Mouse (Mus musculus) MEL (cell line): ENCODE measurements around the gene Trak1. TPM values are rescaled to one million over a fixed set of nuclear protein-coding genes. Genes with fewer than 3 reads are reported as not detected.
"Not testable (repeated sequence)": the region's sequence is repeated elsewhere in the genome, so short reads cannot be mapped to it uniquely, and the experiment has no call there.

Experiments
- DNase-seq: peaks from one replicate; pipeline ENCODE4 v3.0.0; 2011; ENCODE audit warnings: low read depth, low spot score
- H3K27ac ChIP-seq: 2 replicates; pipeline ENCODE4 v1.5.1; 2012; ENCODE audit warnings: low read depth, mild to moderate bottlenecking, control low read depth, low read length, moderate library complexity; ENCODE audit not compliant: control insufficient read depth
- H3K27me3 ChIP-seq, 2 experiments: fragments of 150-350 bp in 1 of 2; sonication (generic) in 1 of 2; 2 replicates each; pipeline ENCODE4 v1.6.1; 2012; ENCODE audit warnings: low read length in 2 of 2, mild to moderate bottlenecking in 2 of 2, improper control_type of control experiment in 1 of 2, moderate library complexity in 1 of 2; ENCODE audit not compliant: insufficient read depth in 2 of 2, control insufficient read depth in 1 of 2
- H3K36me3 ChIP-seq, 2 experiments: 2 replicates each; pipeline ENCODE4 v1.6.1; 2012 to 2014; ENCODE audit warnings: low read length in 2 of 2, improper control_type of control experiment in 1 of 2, inconsistent platforms in 1 of 2, mild to moderate bottlenecking in 1 of 2; ENCODE audit not compliant: insufficient read depth in 2 of 2, control insufficient read depth in 1 of 2
- H3K4me1 ChIP-seq, 2 experiments: fragments of 150-350 bp in 1 of 2; sonication (generic) in 1 of 2; 2 replicates each; pipeline ENCODE4 v1.6.1; 2012; ENCODE audit warnings: low read length in 2 of 2, improper control_type of control experiment in 1 of 2, mild to moderate bottlenecking in 1 of 2; ENCODE audit not compliant: insufficient read depth in 2 of 2, control insufficient read depth in 1 of 2
- H3K4me3 ChIP-seq, 2 experiments: fragments of 150-350 bp in 1 of 2; sonication (generic) in 1 of 2; 2 replicates each; pipeline ENCODE4 v1.5.1; 2012; ENCODE audit warnings: low read depth in 2 of 2, low read length in 2 of 2, mild to moderate bottlenecking in 2 of 2, moderate library complexity in 2 of 2, control low read depth in 1 of 2, improper control_type of control experiment in 1 of 2; ENCODE audit not compliant: control insufficient read depth in 1 of 2, insufficient read depth in 1 of 2
- H3K79me2 ChIP-seq: 2 replicates; pipeline ENCODE4 v1.6.1; 2012; ENCODE audit warnings: mild to moderate bottlenecking, low read length, moderate library complexity; ENCODE audit not compliant: control insufficient read depth, poor library complexity, insufficient read depth
- H3K9ac ChIP-seq: 2 replicates; pipeline ENCODE4 v1.6.1; 2012; ENCODE audit warnings: low read depth, mild to moderate bottlenecking, control low read depth, low read length, moderate library complexity; ENCODE audit not compliant: control insufficient read depth, poor library complexity, severe bottlenecking
- H3K9me3 ChIP-seq: fragments of 150-350 bp; sonication (generic); replicated peaks from 2 replicates; pipeline ENCODE4 v1.6.1; 2012; ENCODE audit warnings: mild to moderate bottlenecking, low read length, improper control_type of control experiment, moderate library complexity; ENCODE audit not compliant: insufficient read depth
- BHLHE40 ChIP-seq: IDR thresholded peaks from 2 replicates; pipeline ENCODE4 v1.6.1; 2012; ENCODE audit warnings: low read depth, mild to moderate bottlenecking, inconsistent platforms, low read length, improper control_type of control experiment, borderline replicate concordance
- CHD1 ChIP-seq: IDR thresholded peaks from 2 replicates; pipeline ENCODE4 v1.6.1; 2012; ENCODE audit warnings: low read depth, mild to moderate bottlenecking, inconsistent platforms, low read length, improper control_type of control experiment
- E2F4 ChIP-seq: IDR thresholded peaks from 2 replicates; pipeline ENCODE4 v1.6.1; 2011; ENCODE audit warnings: low read depth, low read length, improper control_type of control experiment, borderline replicate concordance
- EP300 ChIP-seq, 2 experiments: IDR thresholded peaks; 2 replicates each; pipeline ENCODE4 v1.6.1; 2011; ENCODE audit warnings: improper control_type of control experiment in 2 of 2, low read length in 2 of 2, low read depth in 1 of 2, mild to moderate bottlenecking in 1 of 2
- ETS1 ChIP-seq: IDR thresholded peaks from 2 replicates; pipeline ENCODE4 v1.6.1; 2012; ENCODE audit warnings: low read depth, mild to moderate bottlenecking, inconsistent platforms, low read length, improper control_type of control experiment, moderate library complexity
- GATA1 ChIP-seq: IDR thresholded peaks from 2 replicates; pipeline ENCODE4 v1.6.1; 2011; ENCODE audit warnings: low read depth, low read length, improper control_type of control experiment
- JUND ChIP-seq: IDR thresholded peaks from 2 replicates; pipeline ENCODE4 v1.6.1; 2011; ENCODE audit warnings: low read depth, mild to moderate bottlenecking, improper control_type of control experiment, low read length
- KAT2A ChIP-seq: conservative IDR thresholded peaks from 2 replicates; pipeline ENCODE4 v1.6.1; 2012; ENCODE audit warnings: low read depth, low read length, improper control_type of control experiment, inconsistent platforms
- MAX ChIP-seq: IDR thresholded peaks from 2 replicates; pipeline ENCODE4 v1.6.1; 2011; ENCODE audit warnings: low read length, improper control_type of control experiment
- MAZ ChIP-seq: IDR thresholded peaks from 2 replicates; pipeline ENCODE4 v1.6.1; 2012; ENCODE audit warnings: low read depth, mild to moderate bottlenecking, inconsistent platforms, low read length, improper control_type of control experiment
- MEF2A ChIP-seq: IDR thresholded peaks from 2 replicates; pipeline ENCODE4 v1.6.1; 2014; ENCODE audit warnings: low read depth, mild to moderate bottlenecking, inconsistent platforms, low read length, improper control_type of control experiment; ENCODE audit not compliant: poor library complexity, insufficient replicate concordance, severe bottlenecking; ENCODE audit errors: extremely low read depth
- MXI1 ChIP-seq: IDR thresholded peaks from 2 replicates; pipeline ENCODE4 v1.6.1; 2011; ENCODE audit warnings: mild to moderate bottlenecking, low read depth, low read length, improper control_type of control experiment
- MYB ChIP-seq: IDR thresholded peaks from 2 replicates; pipeline ENCODE4 v1.6.1; 2011; ENCODE audit warnings: mild to moderate bottlenecking, low read depth, low read length, improper control_type of control experiment
- NRF1 ChIP-seq: IDR thresholded peaks from 2 replicates; pipeline ENCODE4 v1.6.1; 2014; ENCODE audit warnings: low read depth, mild to moderate bottlenecking, inconsistent platforms, low read length, improper control_type of control experiment, moderate library complexity; ENCODE audit not compliant: poor library complexity, insufficient read depth, severe bottlenecking
- POLR2A ChIP-seq, 2 experiments: IDR thresholded peaks; 2 replicates each; pipeline ENCODE4 v1.6.1; 2011 to 2012; ENCODE audit warnings: low read length in 2 of 2, mild to moderate bottlenecking in 2 of 2, control low read depth in 1 of 2, improper control_type of control experiment in 1 of 2, low read depth in 1 of 2, moderate library complexity in 1 of 2; ENCODE audit not compliant: control insufficient read depth in 1 of 2, insufficient read depth in 1 of 2, poor library complexity in 1 of 2
- SIN3A ChIP-seq: IDR thresholded peaks from 2 replicates; pipeline ENCODE4 v1.6.1; 2012; ENCODE audit warnings: low read length, improper control_type of control experiment, inconsistent platforms
- TAL1 ChIP-seq: IDR thresholded peaks from 2 replicates; pipeline ENCODE4 v1.6.1; 2012; ENCODE audit warnings: mild to moderate bottlenecking, inconsistent platforms, low read length, moderate library complexity, mixed read lengths
- TBP ChIP-seq: IDR thresholded peaks from 2 replicates; pipeline ENCODE4 v1.8.0; 2011; ENCODE audit warnings: low read depth, low read length, improper control_type of control experiment
- TCF12 ChIP-seq: IDR thresholded peaks from 2 replicates; pipeline ENCODE4 v1.6.1; 2014; ENCODE audit warnings: low read depth, mild to moderate bottlenecking, inconsistent platforms, low read length, improper control_type of control experiment, moderate library complexity
- UBTF ChIP-seq: IDR thresholded peaks from 2 replicates; pipeline ENCODE4 v1.6.1; 2012; ENCODE audit warnings: low read depth, mild to moderate bottlenecking, inconsistent platforms, low read length, improper control_type of control experiment, moderate library complexity, borderline replicate concordance; ENCODE audit not compliant: insufficient read depth
- USF2 ChIP-seq, 2 experiments: IDR thresholded peaks; 2 replicates each; pipeline ENCODE4 v1.6.1; 2011 to 2012; ENCODE audit warnings: improper control_type of control experiment in 2 of 2, low read length in 2 of 2, borderline replicate concordance in 1 of 2, inconsistent platforms in 1 of 2, low read depth in 1 of 2, mild to moderate bottlenecking in 1 of 2; ENCODE audit not compliant: insufficient read depth in 1 of 2
- ZMIZ1 ChIP-seq: IDR thresholded peaks from 2 replicates; pipeline ENCODE4 v1.6.1; 2012; ENCODE audit warnings: low read depth, mild to moderate bottlenecking, inconsistent platforms, low read length, improper control_type of control experiment, moderate library complexity
- polyA plus RNA-seq, 2 experiments: library from polyadenylated mRNA; stranded (reverse) in 1 of 2; unstranded in 1 of 2; fragments of >175 nt in 1 of 2; fragments of >200 nt in 1 of 2; gene quantifications; 2 replicates each; pipeline versions ENCODE4 v1.2.1 to v1.2.4; 2012; ENCODE audit warnings: low replicate concordance in 2 of 2, low read depth in 1 of 2; ENCODE audit not compliant: insufficient read length in 2 of 2, insufficient read depth in 1 of 2, missing spikeins in 1 of 2
- total RNA-seq: library from RNA; depleted of rRNA; stranded (reverse); fragments of 300-350 nt; gene quantifications from 2 replicates; pipeline ENCODE4 v1.2.3, GENCODE M21; 2012

The Trak1 gene
- total and polyA plus RNA-seq, 3 experiments = 16.2 to 35.5 TPM; not detected in 1

DNA sequence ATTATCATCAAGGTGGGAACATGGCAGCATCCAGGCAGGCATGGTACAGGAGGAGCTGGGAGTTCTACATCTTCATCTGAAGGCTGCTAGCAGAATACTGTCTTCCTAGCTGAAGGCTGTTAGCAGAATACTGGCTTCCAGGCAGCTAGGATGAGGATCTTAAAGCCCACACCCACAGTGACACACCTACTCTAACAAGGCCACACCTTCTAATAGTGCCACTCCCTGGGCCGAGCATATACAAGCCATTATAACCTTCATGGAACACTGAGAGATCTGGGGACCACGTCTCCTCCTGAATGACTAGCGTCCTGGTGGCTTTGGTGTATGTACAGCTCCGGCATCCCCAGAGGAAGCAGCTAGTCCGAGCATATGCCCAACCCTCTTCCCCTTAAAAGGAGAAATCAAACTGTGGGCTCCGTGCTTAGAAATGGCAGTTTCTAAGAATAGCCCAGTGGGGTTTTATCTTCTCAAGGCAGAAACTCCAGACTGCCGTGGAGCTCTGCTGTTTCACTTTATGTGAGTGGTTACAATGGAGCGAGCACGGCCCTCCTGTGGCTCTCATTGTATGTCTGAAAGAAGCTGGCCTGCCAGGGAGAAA is 155.1 kb downstream of the Trak1 start:
- not testable (repeated sequence) for H3K27me3 ChIP-seq, H3K9ac ChIP-seq, H3K79me2 ChIP-seq, H3K9me3 ChIP-seq
- Histone ChIP-seq H3K4me1 (peaks cover 5 to 29% of the 10 kb centered on the region in 2 experiments), H3K27ac (peak overlapping the region; percentile 57), H3K4me3 (peak overlapping the region in 1 of 2 experiments; percentile 9; a peak in 1 of 4 replicates), H3K36me3 (peaks cover 0 to 25% of the 10 kb centered on the region in 2 experiments; a peak in 3 of 4 replicates)
- TF ChIP-seq MEF2A (peak; percentile 91), EP300 (IDR thresholded peaks at IDR 0.05; ENCODE audit: low read depth in 1 of 2, low read length in 2 of 2) (peak in 1 of 2 experiments; percentile 65; a peak in 2 of 4 replicates), MXI1 (0 out of 2 replicates have a peak, but pooled peaks have one; percentile 16), GATA1 (peak; percentile 63), MAX (peak; percentile 53), ETS1 (peak; percentile 46; the same call in 1 of the 2 replicates), TAL1 (peak; percentile 70), TBP (peak; percentile 50), TCF12 (peak; percentile 72), SIN3A (peak; percentile 32; the same call in 1 of the 2 replicates)
- DNase-seq = peak; percentile 86

GRCm38 (mm10) chr9:121454891-121455290 is 157.6 kb downstream of the Trak1 start:
- DNase-seq = no peak
- no peak for TF ChIP-seq POLR2A (IDR thresholded peaks at IDR 0.05; ENCODE audit: control insufficient read depth in 1 of 2, insufficient read depth in 1 of 2, low read depth in 1 of 2, low read length in 2 of 2, poor library complexity in 1 of 2)
- TF ChIP-seq TAL1 = no peak
- no peak for TF ChIP-seq JUND
- no peak for TF ChIP-seq SIN3A
- no peak for TF ChIP-seq KAT2A
- TF ChIP-seq ETS1 = no peak
- no peak for TF ChIP-seq TBP
- TF ChIP-seq USF2 (IDR thresholded peaks at IDR 0.05; ENCODE audit: borderline replicate concordance in 1 of 2, insufficient read depth in 1 of 2, low read depth in 1 of 2, low read length in 2 of 2) = no peak
- no peak for TF ChIP-seq MAX
- no peak for TF ChIP-seq E2F4
- TF ChIP-seq BHLHE40 = no peak
- TF ChIP-seq NRF1 = no peak
- no peak for TF ChIP-seq MXI1
- no peak for TF ChIP-seq CHD1
- TF ChIP-seq MAZ = no peak
- TF ChIP-seq UBTF = no peak
- no peak for TF ChIP-seq MYB
- TF ChIP-seq MEF2A = no peak
- no peak for TF ChIP-seq EP300 (IDR thresholded peaks at IDR 0.05; ENCODE audit: low read depth in 1 of 2, low read length in 2 of 2)
- no peak for TF ChIP-seq ZMIZ1
- Histone ChIP-seq H3K36me3 (peaks cover 0 to 25% of the 10 kb centered on the region in 2 experiments; a peak in 3 of 4 replicates), H3K4me1 (peaks cover 5 to 29% of the 10 kb centered on the region in 2 experiments), H3K4me3 (no peak overlapping the region), H3K27me3 (no peaks in the 10 kb centered on the region), H3K9me3 (no peaks in the 10 kb centered on the region), H3K79me2 (no peaks in the 10 kb centered on the region), H3K9ac (no peak overlapping the region), H3K27ac (no peak overlapping the region)
